Mouse (Mus musculus): ENCODE measurements around the gene Dnase1l3. TPM values are rescaled to one million over a fixed set of nuclear protein-coding genes. Genes with fewer than 3 reads are reported as not detected.
"Not testable (repeated sequence)": the region's sequence is repeated elsewhere in the genome, so short reads cannot be mapped to it uniquely, and the experiment has no call there.

The Dnase1l3 gene
- total RNA-seq, 2 experiments from 2014 or later: not detected

DNA sequence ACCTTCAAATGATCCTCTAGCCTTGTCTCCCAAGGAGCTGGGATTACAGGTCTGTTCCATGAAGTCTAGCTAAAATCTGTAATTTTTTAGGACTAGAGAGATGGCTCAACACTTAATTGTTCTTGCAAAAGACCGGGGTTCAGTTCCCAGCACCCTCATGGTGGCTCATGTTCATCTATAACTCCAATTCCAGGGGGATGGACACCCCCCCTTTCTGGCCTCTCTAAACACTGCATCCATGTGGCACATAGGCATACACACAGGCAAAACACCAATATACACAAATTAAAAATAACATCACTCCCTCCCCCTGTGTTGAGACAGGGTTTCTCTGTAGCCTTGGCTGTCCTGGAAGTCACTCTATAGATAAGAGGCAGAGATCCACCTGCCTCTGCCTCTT is 25.6 kb upstream of the Dnase1l3 start:
- intact Hi-C loops (cut with DNase I): no loop called here
- DNase-seq (ENCODE audit: extremely low spot score in 1 of 2, low spot score in 2 of 2): no peak

DNA sequence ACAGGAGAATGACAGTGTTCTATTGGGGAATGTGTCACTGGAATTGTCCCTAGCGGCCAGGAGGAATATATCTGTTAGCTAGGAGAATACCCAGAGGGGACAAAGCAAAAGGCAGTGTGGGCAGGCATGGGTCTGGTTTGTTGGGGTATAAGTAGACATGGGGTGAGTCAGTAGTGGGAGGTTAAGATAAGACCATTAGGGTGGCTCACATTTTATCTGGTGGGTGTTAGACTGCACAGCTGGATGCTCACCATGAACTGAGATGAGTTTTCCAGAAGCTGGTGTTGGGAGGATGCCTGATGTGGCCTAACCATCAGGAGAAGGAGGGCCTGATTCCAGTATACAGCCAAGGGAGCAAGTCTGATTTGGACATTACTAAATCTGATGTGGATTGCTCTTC is 22.6 kb upstream of the Dnase1l3 start:
- intact Hi-C loops (cut with DNase I): no loop called here
- no peak for DNase-seq (ENCODE audit: extremely low spot score in 1 of 2, low spot score in 2 of 2)

DNA sequence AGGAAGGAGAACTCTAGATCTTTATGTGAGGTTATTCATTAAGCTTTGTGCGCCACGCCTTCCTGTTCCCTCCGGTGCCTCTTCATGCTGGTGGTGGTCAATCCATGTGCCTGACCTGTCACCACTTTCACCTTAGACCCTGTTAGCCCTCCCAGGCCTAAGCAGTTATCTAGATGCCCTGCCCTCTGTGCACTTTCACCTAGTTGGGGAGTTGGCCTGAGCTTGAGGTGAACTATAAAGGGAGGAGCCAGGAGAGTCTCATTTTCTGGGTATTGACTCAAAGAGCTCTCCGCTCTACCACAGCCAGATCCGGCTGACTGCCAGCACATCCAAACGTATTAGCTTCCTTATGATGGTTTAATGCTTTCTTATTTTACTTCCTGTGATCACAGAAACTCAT is 21.9 kb upstream of the Dnase1l3 start:
- intact Hi-C loops (cut with DNase I): no loop called here
- peak in 1 of 2 experiments; percentile 43 for DNase-seq (ENCODE audit: extremely low spot score in 1 of 2, low spot score in 2 of 2)

DNA sequence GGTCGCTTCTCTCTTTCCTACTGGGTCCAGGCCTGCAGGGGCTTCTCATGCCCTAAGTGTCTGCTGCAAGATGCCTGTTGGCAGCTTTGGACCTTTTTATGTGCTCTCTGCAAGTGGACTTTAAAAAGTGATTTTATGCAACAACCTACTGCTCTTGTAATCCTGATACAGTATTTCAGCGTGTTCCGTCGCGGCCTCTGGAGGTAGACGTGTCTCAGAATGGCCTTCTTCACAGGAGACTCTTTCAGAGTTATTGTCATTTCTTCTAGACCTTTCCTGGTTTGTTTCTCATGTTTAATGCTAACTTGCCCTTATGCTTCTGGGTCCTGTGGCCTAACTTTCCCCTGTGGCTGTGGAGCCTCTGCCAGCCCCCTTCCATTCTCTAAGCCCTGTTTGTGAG is 21.4 kb upstream of the Dnase1l3 start:
- intact Hi-C loops (cut with DNase I): no loop called here
- no peak for DNase-seq (ENCODE audit: extremely low spot score in 1 of 2, low spot score in 2 of 2)

DNA sequence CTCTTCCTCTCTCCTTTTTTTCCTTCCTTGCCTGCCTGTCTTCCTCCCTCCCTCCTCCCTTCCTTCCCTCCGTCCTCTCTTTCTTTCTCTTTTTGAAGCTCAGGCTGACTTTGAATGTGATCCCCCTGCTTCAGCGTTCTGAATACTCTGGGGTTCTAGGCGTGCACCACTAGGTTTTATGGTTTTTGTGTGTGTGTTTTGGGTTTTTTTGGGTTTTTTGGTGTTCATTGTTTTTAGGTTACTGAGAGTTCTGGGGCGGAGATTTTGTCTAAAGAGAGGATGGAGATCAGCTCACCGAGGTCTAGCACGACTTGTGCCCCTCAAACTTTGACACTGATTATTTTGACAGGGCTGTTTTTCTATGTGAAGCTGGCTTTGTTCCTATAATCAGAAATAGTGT is 17.6 kb upstream of the Dnase1l3 start:
- intact Hi-C loops (cut with DNase I): no loop called here
- no peak for DNase-seq (ENCODE audit: extremely low spot score in 1 of 2, low spot score in 2 of 2)

DNA sequence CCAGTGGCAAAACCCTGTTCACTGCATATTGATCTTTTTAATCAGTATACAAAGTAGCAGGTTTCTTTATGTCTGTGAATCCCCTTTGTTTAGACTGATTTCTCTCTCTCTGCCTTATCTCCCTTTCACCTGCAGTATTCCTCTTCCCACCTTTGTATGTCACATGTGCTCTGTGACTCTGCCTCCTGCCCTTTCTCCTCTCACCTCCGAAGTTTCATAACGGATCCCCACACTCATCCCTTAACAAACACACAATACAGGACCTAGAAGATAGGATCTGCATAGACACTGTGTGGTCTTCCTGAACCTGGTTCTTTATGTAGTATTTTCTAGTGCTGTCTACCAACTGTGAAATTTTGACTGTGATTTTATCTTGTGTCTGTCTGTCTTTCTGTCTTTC is 16.9 kb upstream of the Dnase1l3 start:
- intact Hi-C loops (cut with DNase I): no loop called here
- DNase-seq (ENCODE audit: extremely low spot score in 1 of 2, low spot score in 2 of 2): no peak

DNA sequence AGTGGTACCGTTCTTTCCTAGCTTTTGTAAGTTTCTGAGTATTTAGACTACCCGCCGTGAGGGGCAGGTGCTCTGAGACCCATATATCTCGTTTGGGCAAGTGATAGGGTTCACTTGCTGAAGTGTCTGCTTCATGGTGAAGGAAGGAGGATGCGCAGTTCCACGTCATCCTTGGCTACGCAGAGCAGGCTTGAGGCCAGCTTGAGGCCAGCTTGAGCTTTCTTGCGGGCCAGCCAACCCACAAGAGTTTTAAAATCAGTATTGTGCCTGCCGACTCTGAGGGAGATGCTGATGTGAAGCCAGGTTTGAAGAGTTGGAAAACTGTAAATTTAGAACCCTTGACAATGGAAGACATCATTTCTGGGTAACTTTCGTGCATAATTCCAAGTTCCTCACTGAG is 13.6 kb upstream of the Dnase1l3 start:
- intact Hi-C loops (cut with DNase I): loop anchor here (5.0 kb wide), 1 partner anchor 34 kb away; no protein-coding TSS in a partner anchor
- DNase-seq (ENCODE audit: extremely low spot score in 1 of 2, low spot score in 2 of 2): peak in 1 of 2 experiments; percentile 34

DNA sequence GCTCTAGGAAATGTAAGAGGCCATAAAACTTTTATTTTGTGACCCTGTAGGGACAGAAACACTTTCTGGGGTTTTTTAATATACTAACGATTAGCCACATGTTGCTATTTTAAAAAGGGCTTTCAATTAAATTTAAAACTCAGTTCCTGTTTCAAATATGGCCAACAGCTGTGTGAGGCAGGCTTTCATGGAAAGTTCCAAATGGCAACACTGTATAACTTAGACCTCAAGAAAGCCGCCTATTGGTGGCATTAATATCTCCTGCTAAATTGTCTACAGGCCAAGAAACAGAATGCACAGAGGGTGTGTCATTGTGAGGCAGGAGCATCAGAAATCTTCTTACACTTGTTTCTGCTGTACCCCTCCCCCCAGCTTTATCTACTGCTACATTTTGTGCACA is 13.1 kb upstream of the Dnase1l3 start:
- intact Hi-C loops (cut with DNase I): loop anchor here (5.0 kb wide), 1 partner anchor 35 kb away; no protein-coding TSS in a partner anchor
- no peak for DNase-seq (ENCODE audit: extremely low spot score in 1 of 2, low spot score in 2 of 2)

DNA sequence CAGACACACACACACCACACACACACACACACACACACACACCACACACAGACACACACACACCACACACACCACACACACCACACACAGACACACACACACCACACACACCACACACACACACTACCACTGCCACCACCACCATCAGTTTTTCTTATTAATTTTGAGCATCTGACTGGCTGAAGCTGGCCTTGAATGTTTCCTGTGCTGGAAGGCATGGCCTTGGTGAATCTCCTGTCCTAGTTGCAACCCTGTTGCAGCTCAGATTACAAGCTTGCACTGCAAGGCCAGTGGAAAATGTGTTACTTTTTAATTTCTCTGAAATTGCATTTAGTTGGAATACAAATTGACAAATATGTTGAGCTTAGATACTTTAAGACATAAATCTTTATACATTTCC is 12.7 kb upstream of the Dnase1l3 start:
- DNase-seq (ENCODE audit: extremely low spot score in 1 of 2, low spot score in 2 of 2): no peak
- intact Hi-C loops (cut with DNase I): loop anchor here (5.0 kb wide), 1 partner anchor 35 kb away; no protein-coding TSS in a partner anchor

DNA sequence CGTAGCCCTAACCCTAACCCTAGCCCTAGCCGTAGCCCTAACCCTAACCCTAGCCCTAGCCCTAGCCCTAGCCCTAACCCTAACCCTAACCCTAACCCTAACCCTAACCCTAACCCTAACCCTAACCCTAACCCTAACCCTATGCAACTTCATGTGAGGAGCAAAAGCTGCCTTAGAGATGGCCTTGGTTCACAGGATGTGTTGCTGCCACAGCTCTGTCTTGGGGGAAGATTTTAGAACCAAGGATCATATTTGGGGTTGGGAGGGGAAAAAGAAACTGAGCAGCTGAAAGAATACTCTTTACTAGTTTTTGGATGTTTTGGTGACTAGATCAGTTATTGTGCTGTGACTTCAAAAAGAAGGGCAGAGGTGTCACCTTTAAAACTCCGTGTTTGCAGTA is 11.7 kb upstream of the Dnase1l3 start:
- not testable (repeated sequence) for DNase-seq (ENCODE audit: extremely low spot score in 1 of 2, low spot score in 2 of 2)
- intact Hi-C loops (cut with DNase I): loop anchor here (5.0 kb wide), 1 partner anchor 36 kb away; no protein-coding TSS in a partner anchor

DNA sequence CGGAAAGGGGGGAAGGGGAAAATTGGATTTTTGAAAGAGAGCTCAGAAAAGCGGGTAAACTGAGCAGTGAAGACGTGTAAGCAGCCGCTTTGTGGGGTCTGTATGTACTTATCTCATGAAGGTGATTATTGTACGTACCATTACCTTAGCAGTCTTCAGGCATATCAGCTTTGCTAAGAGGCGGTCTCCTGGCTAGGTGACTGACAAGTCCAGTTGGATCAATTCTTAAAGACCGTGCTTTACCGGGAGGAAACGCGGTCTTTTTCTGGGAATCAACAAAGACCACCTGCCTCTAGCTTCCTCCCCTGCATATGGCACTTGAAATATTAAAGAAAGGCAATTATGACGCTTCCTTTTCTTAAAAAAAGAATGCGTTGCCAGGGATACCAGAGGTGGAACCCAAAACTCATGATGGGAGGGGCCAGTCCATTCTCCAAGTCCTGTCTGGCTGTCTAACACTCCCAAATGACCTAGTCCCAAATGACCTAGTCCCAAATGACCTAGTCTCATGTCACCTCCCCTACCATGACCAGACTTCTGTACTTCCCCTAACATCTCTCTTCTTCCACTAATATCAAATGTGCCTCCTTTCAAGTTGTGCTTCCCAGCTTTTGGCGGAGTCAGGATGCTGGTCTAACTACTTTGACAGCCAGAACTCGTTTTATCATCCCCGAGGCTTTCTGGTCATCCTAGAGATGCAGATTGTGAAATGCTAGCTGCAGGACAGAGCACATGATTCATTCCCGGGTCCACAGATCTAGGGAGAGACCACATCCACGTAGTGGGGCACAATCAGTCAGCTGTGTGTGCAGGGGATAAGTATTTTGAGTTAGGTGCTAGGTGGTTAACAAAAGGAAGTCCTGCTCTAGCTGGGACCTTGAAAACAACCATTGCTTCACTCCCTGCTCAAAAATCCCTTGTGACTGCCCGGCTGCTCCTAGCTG is 9.6 kb upstream of the Dnase1l3 start:
- intact Hi-C loops (cut with DNase I): loop anchor here (2.0 kb wide), 1 partner anchor 39 kb away; no protein-coding TSS in a partner anchor
- no peak for DNase-seq (ENCODE audit: extremely low spot score in 1 of 2, low spot score in 2 of 2)

DNA sequence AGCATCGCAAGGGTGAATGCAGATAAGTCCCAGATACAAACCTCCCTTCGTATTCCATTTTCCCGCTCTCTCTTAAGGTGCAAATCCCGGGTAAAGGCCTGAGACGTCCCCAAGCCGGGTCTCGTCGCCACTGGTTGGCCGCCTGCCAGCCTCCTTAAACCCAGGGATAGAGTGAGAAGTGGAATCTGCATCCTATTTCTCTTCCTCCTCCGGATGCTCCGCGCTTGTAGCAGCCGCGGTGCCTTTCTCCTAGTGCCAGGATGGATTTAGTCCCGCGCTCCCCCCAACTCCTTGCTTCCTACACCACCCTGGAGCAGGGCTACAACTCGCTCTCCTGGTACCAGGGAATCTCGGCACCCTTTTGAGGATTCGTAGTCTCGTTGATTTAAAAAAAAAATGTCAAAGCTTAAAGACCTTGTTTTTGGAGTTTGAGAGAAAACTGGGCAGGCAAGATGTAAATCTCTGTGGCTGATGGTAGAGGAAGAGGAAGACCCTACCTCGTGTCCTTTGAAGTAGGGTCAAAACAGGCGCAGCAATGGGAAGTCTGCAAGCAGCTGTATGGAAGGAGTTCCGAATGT is 8.8 kb upstream of the Dnase1l3 start:
- peak; percentile 52 to 78 for DNase-seq (ENCODE audit: extremely low spot score in 1 of 2, low spot score in 2 of 2)
- intact Hi-C loops (cut with DNase I): loop anchor here (2.0 kb wide), 1 partner anchor 38 kb away; no protein-coding TSS in a partner anchor

DNA sequence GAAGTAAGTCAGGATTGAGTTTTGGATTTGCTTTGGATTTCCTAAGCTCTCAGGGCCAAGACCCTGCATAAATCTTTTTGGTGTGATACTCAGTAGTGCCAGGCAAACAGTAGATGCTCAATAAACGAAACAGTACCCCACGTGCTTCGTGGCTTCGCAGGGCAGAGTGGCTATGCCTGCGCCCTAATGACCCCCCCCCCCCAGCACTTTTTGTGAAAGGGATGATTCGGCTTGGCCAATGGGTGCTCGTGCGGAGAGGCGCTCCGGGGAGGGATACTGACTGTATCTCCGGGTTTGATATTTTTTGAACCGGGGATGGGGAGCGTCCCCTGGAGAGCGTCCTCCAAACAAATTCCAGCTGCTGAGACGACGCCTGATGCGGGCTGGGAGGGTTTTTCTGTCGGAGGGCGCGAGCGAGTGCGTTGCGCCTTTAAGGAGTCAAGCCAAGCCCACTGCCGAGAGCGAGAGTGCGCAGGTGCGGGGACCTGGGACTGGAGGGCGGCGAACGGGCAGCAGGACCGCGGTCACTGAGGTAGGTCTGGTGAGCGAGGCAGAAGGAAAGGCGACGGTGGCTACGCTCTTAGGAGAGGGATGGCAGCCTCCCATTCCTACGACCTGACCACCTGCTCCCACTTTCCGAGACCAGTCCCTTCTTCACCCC is 8.2 kb upstream of the Dnase1l3 start, which contains the start of gene Abhd6:
Gene Abhd6, plus strand, starts transcription at position 471 of the 661 bp plus-strand sequence.
- intact Hi-C loops (cut with DNase I): loop anchor here (2.0 kb wide), 1 partner anchor 38 kb away; no protein-coding TSS in a partner anchor
- peak; percentile 82 to 92 for DNase-seq (ENCODE audit: extremely low spot score in 1 of 2, low spot score in 2 of 2)

DNA sequence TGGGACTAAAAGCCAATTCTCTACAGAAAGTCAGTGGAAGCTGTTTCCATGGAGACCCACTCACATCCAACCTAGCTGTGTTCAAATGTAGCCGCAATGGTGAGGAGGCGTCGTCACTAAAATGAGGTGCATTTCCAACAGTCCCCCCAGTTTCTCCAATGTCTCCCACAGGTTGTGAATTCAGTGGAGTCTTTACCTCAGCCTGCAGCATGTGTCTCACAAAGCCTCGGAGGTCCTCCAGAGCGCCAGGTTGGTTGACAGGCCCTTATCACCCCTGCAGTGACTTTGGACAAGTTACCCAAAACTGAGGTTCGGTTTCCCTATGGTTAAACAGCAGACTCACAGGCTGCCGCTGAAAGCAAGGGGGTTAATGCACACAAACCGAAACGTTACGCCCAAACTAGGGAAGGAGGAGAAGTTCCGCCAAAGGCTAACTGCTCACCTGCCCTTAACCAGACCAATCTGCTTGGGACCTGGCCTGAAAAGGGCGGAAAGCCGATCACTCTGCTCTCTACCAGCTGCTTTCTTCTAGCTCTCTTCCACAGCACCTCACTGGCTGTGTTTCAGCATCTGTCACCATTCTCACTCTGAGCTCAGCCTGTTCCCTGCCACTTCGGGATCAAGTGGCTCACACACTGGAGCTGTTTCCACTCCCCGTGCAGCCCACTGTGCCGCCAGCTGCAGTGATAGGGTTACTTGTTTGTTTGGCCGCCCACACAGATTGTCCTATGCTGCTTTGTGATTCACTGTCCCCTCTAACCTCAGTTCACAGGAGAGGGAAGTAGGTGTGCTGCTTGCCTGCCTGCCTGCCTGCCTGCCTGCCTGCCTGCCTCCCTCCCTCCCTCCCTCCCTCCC is 6.7 kb upstream of the Dnase1l3 start:
- DNase-seq (ENCODE audit: extremely low spot score in 1 of 2, low spot score in 2 of 2): peak in 1 of 2 experiments; percentile 47
- intact Hi-C loops (cut with DNase I): no loop called here

DNA sequence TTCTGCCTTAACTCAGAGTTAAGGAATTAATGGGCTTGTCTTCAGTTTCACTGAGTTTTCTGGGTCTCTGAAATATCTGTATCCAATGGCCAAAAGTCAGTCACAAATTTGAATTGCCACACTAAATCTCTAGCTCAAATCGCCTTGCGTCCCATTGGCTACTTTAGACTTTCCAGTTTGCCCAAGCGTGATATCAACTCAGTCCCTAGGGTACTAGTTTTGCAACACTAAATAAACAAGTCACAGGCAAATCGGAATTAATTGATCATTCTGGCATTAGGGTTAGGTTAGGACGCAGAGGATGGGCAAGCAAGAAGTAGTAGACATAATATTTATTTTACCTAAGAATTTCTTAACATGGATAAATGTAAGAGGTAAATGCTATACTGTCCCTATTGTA is 5.9 kb upstream of the Dnase1l3 start:
- DNase-seq (ENCODE audit: extremely low spot score in 1 of 2, low spot score in 2 of 2): no peak
- intact Hi-C loops (cut with DNase I): no loop called here

DNA sequence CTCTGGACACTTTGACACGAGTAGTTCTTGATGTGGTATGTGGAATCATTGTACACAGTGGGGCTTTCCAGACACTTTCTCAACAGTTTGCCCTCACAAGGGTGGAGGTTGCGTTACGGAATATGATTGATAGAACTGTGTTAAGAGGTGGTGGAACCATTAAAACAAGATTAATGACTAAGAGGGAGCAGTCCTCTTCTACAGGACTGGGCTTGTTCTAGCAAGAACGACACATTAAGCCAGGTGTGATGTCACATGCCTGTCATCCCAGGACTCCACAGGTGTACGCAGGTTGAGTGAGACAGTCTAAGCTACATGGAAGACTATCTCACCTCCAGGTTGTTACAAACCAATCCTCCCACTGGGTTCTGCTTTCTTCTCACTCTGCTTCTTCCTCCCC is 5.1 kb upstream of the Dnase1l3 start:
- intact Hi-C loops (cut with DNase I): no loop called here
- no peak for DNase-seq (ENCODE audit: extremely low spot score in 1 of 2, low spot score in 2 of 2)

DNA sequence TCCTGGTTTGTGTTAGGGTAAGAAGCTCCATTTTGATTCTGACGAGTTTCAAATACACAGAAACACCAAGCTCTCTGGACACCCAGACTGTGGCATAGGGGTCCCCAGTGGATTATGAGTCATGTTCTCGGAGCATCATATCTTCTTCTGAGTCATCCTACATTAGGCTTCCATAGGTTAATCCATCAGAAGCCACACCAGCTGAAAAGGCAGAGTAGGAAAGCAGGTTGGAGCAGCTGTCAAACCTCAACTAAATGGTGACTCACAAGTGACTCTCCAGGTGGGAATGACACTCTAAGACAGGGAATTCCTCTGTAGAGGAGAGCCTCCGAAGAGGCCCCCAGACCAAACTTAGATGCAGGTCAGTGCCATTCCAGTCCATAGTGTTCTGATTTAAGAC is 4.7 kb upstream of the Dnase1l3 start:
- intact Hi-C loops (cut with DNase I): no loop called here
- DNase-seq (ENCODE audit: extremely low spot score in 1 of 2, low spot score in 2 of 2): no peak

DNA sequence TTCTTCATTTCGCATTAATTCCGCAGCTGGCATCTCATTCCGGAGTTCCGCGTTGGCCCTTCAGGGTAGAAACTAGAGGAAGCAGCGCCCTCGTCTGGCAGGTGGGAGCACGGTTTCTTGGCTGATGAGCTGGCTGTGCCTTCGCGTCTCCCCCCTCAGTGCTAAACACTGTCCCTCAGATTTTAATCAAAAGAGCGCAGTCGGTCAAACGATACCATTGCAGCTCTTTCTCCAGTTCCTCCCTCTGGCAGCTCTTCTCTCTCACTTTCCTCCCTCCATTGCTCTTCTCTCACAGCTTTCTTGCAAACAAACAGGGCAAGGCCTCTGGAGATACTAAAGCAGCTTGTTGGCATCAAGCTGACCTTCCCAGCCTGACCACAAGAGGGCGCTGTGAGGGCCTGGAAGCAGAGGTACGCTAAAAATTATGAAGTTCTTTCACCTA is 2.9 kb upstream of the Dnase1l3 start:
- intact Hi-C loops (cut with DNase I): no loop called here
- peak; percentile 80 to 92 for DNase-seq (ENCODE audit: extremely low spot score in 1 of 2, low spot score in 2 of 2)

Measured in left cerebral cortex, postnatal 10 days (tissue).